Mouse (Mus musculus): ENCODE data around the gene Gm11639.
"Not testable (repeated sequence)": the region's sequence is repeated elsewhere in the genome, so short reads cannot be mapped to it uniquely, and the experiment has no call there.

Gene Gm11639

GRCm38 (mm10) chr11:105120551-105121061, 435.1 kb downstream of the Gm11639 start:
- no peak for DNase-seq

GRCm38 (mm10) chr11:105121792-105122191, 436.3 kb downstream of the Gm11639 start:
- DNase-seq, result not testable (repeated sequence)

- DNase-seq, result no peak
Observed at GRCm38 (mm10) chr11:105123986-105124385, 438.5 kb downstream of the Gm11639 start.

- DNase-seq, result peak; percentile 88
Observed at GRCm38 (mm10) chr11:105125735-105126519, 440.4 kb downstream of the Gm11639 start, which contains the start of gene Mettl2. Mettl2 (plus strand) TSS chr11:105126425.

DNA sequence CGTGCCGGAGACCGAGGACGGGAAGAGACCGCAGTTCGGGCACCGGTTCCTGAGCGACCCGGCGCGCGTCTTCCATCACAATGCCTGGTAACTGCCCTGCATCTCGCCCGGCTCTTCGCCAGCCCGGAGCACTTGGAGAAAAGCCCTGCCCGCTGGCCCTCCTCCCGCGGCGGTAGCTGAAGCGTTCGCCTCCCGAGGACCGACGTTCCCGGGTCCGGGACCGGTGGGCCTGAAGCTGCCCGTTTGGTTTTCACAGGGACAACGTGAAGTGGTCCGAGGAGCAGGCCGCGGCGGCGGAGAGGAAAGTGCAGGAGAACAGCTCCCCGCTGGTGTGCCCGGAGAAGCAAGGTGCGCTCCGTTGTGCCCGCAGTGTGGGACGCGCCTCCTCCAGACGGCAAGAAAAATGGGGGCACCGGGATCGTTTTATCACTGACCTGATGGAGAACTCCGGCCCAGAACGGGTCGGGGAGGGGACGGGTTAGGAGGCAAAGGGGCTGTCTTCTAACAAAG, 441.1 kb downstream of the Gm11639 start:
- no peak for DNase-seq

- no peak for DNase-seq
Observed at GRCm38 (mm10) chr11:105135692-105136091, 450.2 kb downstream of the Gm11639 start.

GRCm38 (mm10) chr11:105137255-105137654, 451.7 kb downstream of the Gm11639 start:
- DNase-seq, result not testable (repeated sequence)

DNA sequence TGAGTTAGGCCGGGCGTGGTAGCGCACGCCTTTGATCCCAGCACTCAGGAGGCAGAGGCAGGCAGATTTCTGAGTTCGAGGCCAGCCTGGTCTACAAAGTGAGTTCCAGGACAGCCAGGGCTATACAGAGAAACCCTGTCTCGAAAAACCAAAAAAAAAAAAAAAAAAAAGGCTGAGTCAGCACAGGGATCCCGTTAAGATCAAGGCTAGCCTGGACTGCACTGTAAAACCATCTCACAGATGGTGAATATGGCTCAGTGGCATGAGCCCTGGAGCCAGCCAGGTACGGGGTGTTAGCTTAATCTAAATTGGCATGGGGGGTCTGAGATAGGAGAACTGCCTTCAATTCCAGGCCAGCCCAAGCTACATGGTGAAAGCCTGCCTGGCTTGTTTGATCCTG, 455.0 kb downstream of the Gm11639 start:
- DNase-seq, result not testable (repeated sequence)

GRCm38 (mm10) chr11:105141115-105141514, 455.6 kb downstream of the Gm11639 start:
- no peak for DNase-seq

DNA sequence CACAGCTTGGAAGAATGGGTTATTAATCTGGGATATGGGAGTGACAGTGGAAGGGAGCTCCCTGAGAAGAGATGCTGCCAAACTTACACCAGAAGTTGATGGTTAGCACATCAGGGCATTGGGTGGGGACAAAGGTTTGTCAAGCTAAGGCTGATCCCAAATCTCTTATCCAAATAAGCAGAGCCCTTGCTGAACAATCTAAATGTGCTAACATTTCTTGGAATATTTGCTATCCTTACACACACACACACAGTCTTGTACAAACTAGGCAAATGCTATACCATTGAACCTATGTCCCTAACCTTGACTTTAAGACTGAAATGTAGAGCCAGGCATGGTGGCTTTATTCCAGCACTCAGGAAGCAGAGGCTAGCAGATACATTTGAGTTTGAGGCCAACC, 458.1 kb downstream of the Gm11639 start:
- DNase-seq, result no peak

- no peak for DNase-seq
Observed at GRCm38 (mm10) chr11:105144084-105144483, 458.6 kb downstream of the Gm11639 start.

DNA sequence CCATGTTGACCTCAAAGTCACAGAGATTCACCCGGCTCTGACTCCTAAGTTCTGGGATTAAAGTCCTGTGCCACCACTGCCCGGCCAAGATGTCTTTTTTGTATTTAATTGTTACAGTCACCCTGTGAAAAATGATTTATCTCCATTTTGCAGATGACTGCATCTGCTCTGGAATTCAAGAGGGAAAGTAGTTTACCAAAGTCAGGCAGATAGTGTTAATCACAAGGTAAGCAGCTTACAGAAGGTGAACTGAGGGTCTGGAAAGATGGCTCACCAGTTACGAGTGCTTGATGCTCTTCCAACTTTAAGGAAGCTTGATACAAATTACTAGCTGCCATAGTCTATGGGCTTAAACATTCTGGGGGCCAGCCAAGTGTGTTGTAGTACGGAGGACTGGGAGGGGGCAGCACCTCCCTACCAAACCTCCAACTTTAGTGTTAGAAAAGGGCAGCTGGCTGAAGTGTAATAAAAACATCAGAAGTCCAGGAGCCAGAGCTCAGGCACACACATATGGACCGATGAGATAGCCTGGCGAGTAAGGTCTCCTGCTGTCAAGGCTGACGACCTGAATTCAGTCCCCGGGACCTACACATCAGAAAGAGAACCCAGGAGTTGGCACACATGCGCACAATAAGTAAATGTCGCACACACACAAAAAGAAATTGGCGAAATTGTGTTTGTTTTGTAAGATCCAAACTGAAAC, 459.2 kb downstream of the Gm11639 start:
- DNase-seq, result no peak

DNA sequence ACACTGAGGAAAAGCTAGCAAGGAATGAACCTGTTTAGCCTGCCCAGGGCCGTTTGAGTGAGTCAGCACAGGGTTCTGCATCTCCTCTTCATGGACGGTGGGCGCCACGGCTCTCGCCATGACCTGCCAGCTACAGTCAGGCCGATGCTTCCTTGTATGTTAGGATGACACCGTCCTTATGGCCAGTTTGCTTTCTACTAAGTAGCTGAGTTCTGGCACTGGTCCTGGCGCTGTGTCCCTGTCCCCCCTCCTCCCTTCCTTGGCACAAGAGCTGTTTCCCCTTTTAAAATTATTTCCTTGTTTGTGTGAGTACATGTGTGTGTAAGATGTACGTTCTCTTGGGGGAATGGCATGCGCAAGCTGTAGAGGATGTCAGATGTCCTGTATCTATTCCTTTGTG, 459.7 kb downstream of the Gm11639 start:
- DNase-seq, result no peak

DNA sequence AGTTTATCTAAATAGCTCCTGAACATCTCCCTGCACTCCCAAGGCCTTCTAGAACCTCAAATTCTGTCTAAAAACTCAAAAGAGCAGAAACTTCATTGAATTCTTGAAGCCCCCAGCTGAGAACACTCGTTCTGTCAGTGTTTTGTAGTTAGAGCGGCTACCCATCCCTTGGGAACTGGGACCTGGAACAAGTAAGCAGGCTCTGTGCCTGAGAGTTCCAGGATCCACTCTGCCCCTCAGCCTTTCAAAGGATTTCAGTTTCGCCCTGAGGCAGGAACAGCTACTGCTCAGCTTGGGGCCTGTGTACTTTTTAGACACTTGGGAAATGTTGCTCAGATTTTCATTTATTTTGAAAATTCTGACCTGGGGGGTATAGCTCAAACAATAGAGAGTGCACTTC, 461.1 kb downstream of the Gm11639 start, which contains the start of gene Gm10842:
Gene Gm10842, plus strand, starts transcription at position 301 of the 400 bp plus-strand sequence.
- no peak for DNase-seq

- no peak for DNase-seq
Observed at GRCm38 (mm10) chr11:105149353-105149752, 463.8 kb downstream of the Gm11639 start.

- DNase-seq, result no peak
Observed at GRCm38 (mm10) chr11:105149766-105150165, 464.3 kb downstream of the Gm11639 start.

- no peak for DNase-seq
Observed at GRCm38 (mm10) chr11:105150691-105151090, 465.2 kb downstream of the Gm11639 start.

GRCm38 (mm10) chr11:105151226-105152016, 465.9 kb downstream of the Gm11639 start:
- no peak for DNase-seq

GRCm38 (mm10) chr11:105152017-105152300, 466.5 kb downstream of the Gm11639 start:
- DNase-seq, result no peak

- no peak for DNase-seq
Observed at GRCm38 (mm10) chr11:105152357-105152899, 466.9 kb downstream of the Gm11639 start.

DNA sequence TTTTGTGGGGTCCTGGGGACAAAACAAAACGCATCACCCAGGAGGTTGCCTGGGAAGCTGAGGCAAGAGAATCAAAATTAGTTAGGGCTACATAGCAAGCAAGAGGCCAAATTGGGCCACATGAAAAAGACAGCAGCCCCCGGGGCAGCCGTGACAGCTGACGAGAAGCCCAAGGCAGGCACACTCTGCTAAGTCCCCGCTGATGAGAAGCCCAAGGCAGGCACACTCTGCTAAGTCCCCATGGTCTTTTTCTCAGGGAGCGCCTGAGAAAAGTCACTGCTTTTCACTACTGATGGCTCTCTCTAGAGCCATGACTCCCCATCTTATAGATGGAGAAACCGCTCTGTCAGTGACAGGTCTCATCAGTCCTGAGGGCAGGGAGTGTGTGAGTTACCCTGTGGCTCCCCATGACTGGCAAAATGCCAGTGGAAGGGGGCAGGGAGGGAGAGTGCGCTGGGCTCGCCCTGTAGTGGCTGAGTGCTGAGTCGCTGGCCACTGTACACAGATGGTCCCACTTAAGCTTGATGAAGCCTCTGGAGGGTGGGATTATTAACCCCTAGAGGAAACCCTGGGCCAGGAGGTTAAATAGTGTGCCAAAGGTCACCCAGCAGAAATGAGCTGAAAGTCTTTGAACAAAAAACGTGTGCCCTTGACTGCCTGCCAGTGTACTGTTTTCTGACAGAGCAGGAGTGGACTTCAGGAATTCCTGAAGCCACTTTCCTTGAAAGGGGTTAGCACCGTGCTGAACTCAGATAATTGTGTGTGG, 467.7 kb downstream of the Gm11639 start:
- DNase-seq, result no peak

DNA sequence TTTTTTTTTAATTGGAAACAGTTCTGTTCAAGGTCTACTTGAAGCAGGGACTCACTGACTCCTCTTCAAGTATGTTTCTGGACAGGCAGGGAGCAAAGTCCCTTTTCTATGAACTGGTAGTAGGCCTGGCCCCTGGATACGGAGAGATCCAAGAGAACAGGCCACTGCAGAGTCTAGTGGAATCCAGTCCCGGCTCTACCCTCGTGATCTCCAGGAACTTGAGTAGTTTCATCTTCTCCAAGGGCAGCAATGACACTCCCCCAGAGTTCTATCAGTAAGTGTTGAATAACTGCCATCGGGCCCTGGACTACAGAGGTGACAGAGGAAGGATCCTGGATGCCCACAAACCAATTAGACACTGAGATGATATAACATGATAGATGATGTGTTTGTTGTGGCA, 470.4 kb downstream of the Gm11639 start:
- DNase-seq, result no peak

Measured in right cerebral cortex, adult 18-20 months (tissue).